8 mouse cellular contexts compared by ENCODE assay signal in the genomic region with DNA sequence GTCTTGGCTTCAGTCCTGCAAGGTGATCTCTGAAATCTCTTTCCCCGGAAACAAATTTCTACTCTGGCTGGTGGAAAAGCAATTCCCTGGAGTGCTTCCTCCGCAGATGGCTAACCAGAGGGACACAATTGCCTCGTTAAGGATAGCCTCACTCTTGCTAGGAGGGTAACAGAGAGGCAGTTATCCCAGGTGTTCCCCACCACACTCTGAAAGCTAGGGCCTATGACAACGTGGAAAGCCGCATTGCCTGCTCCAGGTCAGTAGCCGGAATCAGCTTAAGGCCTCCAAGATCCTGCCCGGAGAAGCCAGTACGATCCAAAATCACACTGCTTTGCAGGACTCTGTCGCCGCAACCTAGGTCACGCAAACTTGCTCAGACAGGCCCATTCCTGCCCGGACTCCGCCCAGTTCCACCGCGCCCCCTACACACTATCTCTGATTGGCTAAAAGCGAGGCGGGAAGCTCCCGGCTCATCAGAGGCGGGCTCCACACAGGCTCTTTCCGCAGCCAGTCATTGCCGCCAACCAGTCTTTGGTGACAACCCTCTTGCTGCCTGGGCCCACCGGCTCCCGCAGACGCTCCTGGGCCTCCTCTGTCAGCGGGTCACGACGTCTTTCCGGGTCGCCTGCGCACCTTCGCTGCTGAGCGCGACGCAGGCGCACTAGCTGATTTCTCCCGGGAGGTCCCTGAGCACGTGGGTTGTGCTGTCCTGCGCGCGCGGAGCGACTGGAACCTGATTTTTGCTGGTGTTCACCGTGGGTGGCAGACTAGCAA. TPM values are rescaled to one million over a fixed set of nuclear protein-coding genes. Genes with fewer than 3 reads are reported as not detected.
DNase-seq lines count a peak whose midpoint lies in the region; ATAC-seq and TF ChIP-seq lines count a peak whose summit lies in the region.

A gene (plus strand): TSS at position 574 of the 774 bp plus-strand sequence.

- no peaks in the 10 kb centered on the region for H3K27me3 ChIP-seq in embryonic facial prominence, embryonic 14.5 days (replicated peaks; ENCODE audit: control insufficient read depth, insufficient read depth, low read length)
- H3K27me3 ChIP-seq in heart, adult 2 months (ENCODE audit: control insufficient read depth, insufficient read depth, low read length) = no peaks in the 10 kb centered on the region
- no peaks in the 10 kb centered on the region for H3K27me3 ChIP-seq in limb, embryonic 13.5 days
- H3K27me3 ChIP-seq in midbrain, embryonic 16.5 days (ENCODE audit: control insufficient read depth, insufficient read depth, low read depth, low read length) = no peaks in the 10 kb centered on the region

- H3K9ac ChIP-seq in embryonic facial prominence, embryonic 14.5 days (ENCODE audit: low read depth, low read length) = peak within 1 kb of the TSS; percentile 76
- H3K9ac ChIP-seq in heart, adult 2 months (ENCODE audit: low read depth, low read length) = peak within 1 kb of the TSS; percentile 61
- H3K9ac ChIP-seq in limb, embryonic 13.5 days = peak within 1 kb of the TSS; percentile 74
- peak within 1 kb of the TSS; percentile 73 for H3K9ac ChIP-seq in midbrain, embryonic 16.5 days (ENCODE audit: low read depth, low read length)

- TF ChIP-seq CTCF in heart, adult 2 months (IDR thresholded peaks at IDR 0.05) = no peak

- WGBS in embryonic facial prominence, embryonic 14.5 days = 3% methylated on average over 34 of the region's 43 CpGs
- 1% methylated on average over 43 of the region's 43 CpGs for WGBS in heart, adult 2 months
- 1% methylated on average over 43 of the region's 43 CpGs for WGBS in limb, embryonic 13.5 days
- 2% methylated on average over 43 of the region's 43 CpGs for WGBS in midbrain, embryonic 16.5 days

- H3K4me2 ChIP-seq in embryonic facial prominence, embryonic 14.5 days (ENCODE audit: low read depth, low read length) = peak within 1 kb of the TSS; percentile 94
- H3K4me2 ChIP-seq in limb, embryonic 13.5 days (replicated peaks) = peak within 1 kb of the TSS; percentile 86
- peak within 1 kb of the TSS; percentile 85 for H3K4me2 ChIP-seq in midbrain, embryonic 16.5 days (ENCODE audit: low read length)

- TF ChIP-seq EP300 in heart, adult 2 months (IDR thresholded peaks at IDR 0.05; ENCODE audit: insufficient read depth, low read depth, low read length) = 0 out of 2 replicates have a peak, but pooled peaks have one; percentile 43

- no peaks in the 10 kb centered on the region for H3K9me3 ChIP-seq in embryonic facial prominence, embryonic 14.5 days (ENCODE audit: control insufficient read depth, low read length)
- no peaks in the 10 kb centered on the region for H3K9me3 ChIP-seq in limb, embryonic 13.5 days
- no peaks in the 10 kb centered on the region for H3K9me3 ChIP-seq in midbrain, embryonic 16.5 days (replicated peaks; ENCODE audit: control insufficient read depth, low read length, poor library complexity, severe bottlenecking)

- H3K79me2 ChIP-seq in heart, adult 2 months (replicated peaks; ENCODE audit: control insufficient read depth, insufficient read depth, low read length) = no peaks in the 10 kb centered on the region

- H3K27ac ChIP-seq in embryonic facial prominence, embryonic 14.5 days (replicated peaks; ENCODE audit: low read depth, low read length) = peak within 1 kb of the TSS; percentile 85
- peak within 1 kb of the TSS; percentile 86 for H3K27ac ChIP-seq in heart, adult 2 months
- H3K27ac ChIP-seq in limb, embryonic 13.5 days = peak within 1 kb of the TSS; percentile 85
- peak within 1 kb of the TSS; percentile 83 for H3K27ac ChIP-seq in midbrain, embryonic 16.5 days (ENCODE audit: low read length)

- ATAC-seq in embryonic facial prominence, embryonic 14.5 days (ENCODE audit: low read depth) = peak; percentile 99
- peak; percentile 99 for ATAC-seq in limb, embryonic 13.5 days (ENCODE audit: low FRiP score, low read depth)
- peak; percentile 100 for ATAC-seq in midbrain, embryonic 16.5 days

- no peaks in the 10 kb centered on the region for H3K36me3 ChIP-seq in embryonic facial prominence, embryonic 14.5 days (ENCODE audit: control insufficient read depth, insufficient read depth, low read length)
- no peaks in the 10 kb centered on the region for H3K36me3 ChIP-seq in heart, adult 2 months (ENCODE audit: control insufficient read depth, insufficient read depth, low read length)
- H3K36me3 ChIP-seq in limb, embryonic 13.5 days = no peaks in the 10 kb centered on the region
- H3K36me3 ChIP-seq in midbrain, embryonic 16.5 days (ENCODE audit: control insufficient read depth, insufficient read depth, low read length) = no peaks in the 10 kb centered on the region

- peaks cover 12% of the 10 kb centered on the region for H3K4me1 ChIP-seq in embryonic facial prominence, embryonic 14.5 days (ENCODE audit: control insufficient read depth, insufficient read depth, low read length)
- H3K4me1 ChIP-seq in heart, adult 2 months (ENCODE audit: control insufficient read depth, insufficient read depth, low read length) = peaks cover 4% of the 10 kb centered on the region
- H3K4me1 ChIP-seq in limb, embryonic 13.5 days = peaks cover 19% of the 10 kb centered on the region
- peaks cover 14% of the 10 kb centered on the region for H3K4me1 ChIP-seq in midbrain, embryonic 16.5 days (ENCODE audit: control insufficient read depth, insufficient read depth, low read length)

- DNase-seq in 3T3-L1 (ENCODE audit: low read depth, low spot score) = peak; percentile 97
- peak; percentile 68 to 84 for DNase-seq in adrenal gland, postnatal 4 days (ENCODE audit: low spot score in 2 of 2)
- peak; percentile 98 for DNase-seq in embryonic facial prominence, embryonic 14.5 days (ENCODE audit: low spot score)
- DNase-seq in heart, adult 2 months = peak; percentile 90 to 97
- peak; percentile 96 to 98 for DNase-seq in kidney, adult 8-10 months
- peak; percentile 80 to 90 for DNase-seq in spleen, postnatal 10 days (ENCODE audit: low spot score in 2 of 2)

- TF ChIP-seq POLR2A in heart, adult 2 months (IDR thresholded peaks at IDR 0.05; ENCODE audit: insufficient read depth, low read depth, low read length) = peak; percentile 80

- intact Hi-C loops in heart, adult 2 months (cut with DNase I) = no loop called here

- peak within 1 kb of the TSS; percentile 72 for H3K4me3 ChIP-seq in embryonic facial prominence, embryonic 14.5 days (ENCODE audit: low read depth, low read length)
- peak within 1 kb of the TSS; percentile 87 for H3K4me3 ChIP-seq in heart, adult 2 months
- peak within 1 kb of the TSS; percentile 68 for H3K4me3 ChIP-seq in limb, embryonic 13.5 days
- peak within 1 kb of the TSS; percentile 48 for H3K4me3 ChIP-seq in midbrain, embryonic 16.5 days (ENCODE audit: low read depth, low read length)

RNA-seq across cellular contexts. Expression of the gene that starts here (rescaled TPM):
- 10 to 100 TPM; 48.3 to 56.2 TPM for total RNA-seq in adrenal gland, postnatal 4 days (2021)
- 57.4 and 59.5 TPM in 2 replicates for polyA plus RNA-seq in embryonic facial prominence, embryonic 14.5 days (2014; fragmentation: Nextera tagmentation; extraction: Ambion mirVana)
- 10 to 100 TPM; 27.4 to 30.2 TPM for total RNA-seq in heart, adult 2 months (2021)
- polyA plus RNA-seq in heart, adult 2 months (2012; rRNA removed) = 16.9 and 25.6 TPM in 2 replicates
- polyA plus RNA-seq in limb, embryonic 13.5 days (2015; fragmentation: Nextera tagmentation; extraction: Ambion mirVana) = 63.7 and 74.6 TPM in 2 replicates
- 28.2 and 35.2 TPM in 2 replicates for polyA plus RNA-seq in midbrain, embryonic 16.5 days (2015; fragmentation: Nextera tagmentation; extraction: Ambion mirVana)

Comparison
In these comparisons a context has a peak if more than half of its experiments do, and no peak if none do; other contexts are left out.
1. Peak in every context shown above with its lines: DNase-seq, ATAC-seq, H3K4me3 ChIP-seq and H3K27ac ChIP-seq.